Mouse (Mus musculus): ENCODE measurements at regions not wholly inside any gene's neighbourhood (a gene's known extent, or its start where the extent isn't known, plus 50 kb on each side); places are given as distances from the start of the nearest gene placed in this dataset.

DNA sequence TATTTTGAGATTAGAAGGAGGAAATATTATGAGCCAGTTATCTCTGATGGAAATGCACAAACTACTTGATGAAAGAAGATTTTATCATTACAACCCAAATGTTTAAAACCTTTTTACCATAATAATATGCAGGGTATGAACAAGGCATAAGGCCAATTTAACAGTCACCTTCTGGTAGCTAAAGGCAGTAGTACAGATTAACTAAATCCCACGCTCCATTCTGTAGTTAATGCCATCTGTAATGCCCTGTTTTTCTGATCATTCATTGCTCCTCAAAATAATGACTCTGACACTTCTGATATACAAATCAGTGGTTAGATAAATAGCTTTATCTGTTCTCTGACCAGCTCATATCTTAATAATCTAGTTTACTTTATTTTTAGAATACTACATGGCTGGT lies 987.8 kb downstream of the Pcdh7 start:
- Histone ChIP-seq H3K9me3 (replicated peaks) (no peaks in the 10 kb centered on the region), H3K36me3 (no peaks in the 10 kb centered on the region), H3K4me3 (no peak overlapping the region), H3K27ac (no peak overlapping the region), H3K27me3 (ENCODE audit: low read depth, poor library complexity, severe bottlenecking) (no peaks in the 10 kb centered on the region), H3K4me1 (no peaks in the 10 kb centered on the region)
- WGBS, result 92% methylated on average over 1 of the region's 1 CpGs
- DNase-seq (ENCODE audit: low spot score), result no peak

GRCm38 (mm10) chr5:58712381-58712780 lies 994.6 kb downstream of the Pcdh7 start:
- WGBS, result 91% methylated on average over 1 of the region's 1 CpGs

GRCm38 (mm10) chr5:58733366-58733765 lies 1015.6 kb downstream of the Pcdh7 start:
- H3K9me3 ChIP-seq (replicated peaks), result no peaks in the 10 kb centered on the region
- no peak overlapping the region for H3K4me3 ChIP-seq
- H3K36me3 ChIP-seq, result no peaks in the 10 kb centered on the region
- no peak overlapping the region for H3K27ac ChIP-seq
- WGBS, result 91% methylated on average over 3 of the region's 3 CpGs
- no peaks in the 10 kb centered on the region for H3K27me3 ChIP-seq (ENCODE audit: low read depth, poor library complexity, severe bottlenecking)
- H3K4me1 ChIP-seq, result no peaks in the 10 kb centered on the region
- DNase-seq (ENCODE audit: low spot score), result no peak

More at GRCm38 (mm10) chr5:58712381-58712780, 994.6 kb downstream of the Pcdh7 start:
- Histone ChIP-seq H3K4me1 (no peaks in the 10 kb centered on the region), H3K27ac (no peak overlapping the region), H3K9me3 (replicated peaks) (no peaks in the 10 kb centered on the region), H3K36me3 (no peaks in the 10 kb centered on the region), H3K4me3 (no peak overlapping the region), H3K27me3 (ENCODE audit: low read depth, poor library complexity, severe bottlenecking) (no peaks in the 10 kb centered on the region)
- no peak for DNase-seq (ENCODE audit: low spot score)

- 91% methylated on average over 2 of the region's 2 CpGs for WGBS
- no peak for DNase-seq (ENCODE audit: low spot score)
- H3K27me3 ChIP-seq (ENCODE audit: low read depth, poor library complexity, severe bottlenecking), result no peaks in the 10 kb centered on the region
These were observed 1016.2 kb downstream of the Pcdh7 start for GRCm38 (mm10) chr5:58733961-58734360.

DNA sequence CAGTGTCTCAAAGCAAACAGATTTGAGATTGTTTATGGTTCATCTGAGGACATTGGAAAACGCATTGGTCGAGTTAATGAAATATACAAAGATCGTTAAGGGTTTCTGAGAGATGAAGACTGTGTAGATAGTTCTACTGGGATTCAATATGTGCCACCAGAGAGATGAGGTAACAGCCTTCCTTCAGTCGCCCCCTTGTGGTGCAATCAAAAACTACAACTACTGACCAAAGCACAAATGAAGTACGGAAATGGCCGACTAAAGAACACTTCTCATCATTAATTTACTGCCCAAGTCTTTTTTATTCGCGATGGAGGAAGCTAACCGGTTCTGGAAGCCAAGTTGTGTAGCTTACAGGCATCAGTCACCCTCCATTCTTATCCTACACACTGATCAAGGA lies 1018.8 kb downstream of the Pcdh7 start:
- Histone ChIP-seq H3K4me3 (no peak overlapping the region), H3K27me3 (ENCODE audit: low read depth, poor library complexity, severe bottlenecking) (no peaks in the 10 kb centered on the region), H3K27ac (no peak overlapping the region), H3K36me3 (no peaks in the 10 kb centered on the region), H3K9me3 (replicated peaks) (no peaks in the 10 kb centered on the region), H3K4me1 (no peaks in the 10 kb centered on the region)
- DNase-seq (ENCODE audit: low spot score), result peak; percentile 58
- 62% methylated on average over 9 of the region's 9 CpGs for whole genome bisulfite sequencing

More at GRCm38 (mm10) chr5:58733961-58734360, 1016.2 kb downstream of the Pcdh7 start:
- no peak overlapping the region for H3K27ac ChIP-seq
- no peaks in the 10 kb centered on the region for H3K9me3 ChIP-seq (replicated peaks)
- no peak overlapping the region for H3K4me3 ChIP-seq
- H3K36me3 ChIP-seq, result no peaks in the 10 kb centered on the region
- H3K4me1 ChIP-seq, result no peaks in the 10 kb centered on the region

DNA sequence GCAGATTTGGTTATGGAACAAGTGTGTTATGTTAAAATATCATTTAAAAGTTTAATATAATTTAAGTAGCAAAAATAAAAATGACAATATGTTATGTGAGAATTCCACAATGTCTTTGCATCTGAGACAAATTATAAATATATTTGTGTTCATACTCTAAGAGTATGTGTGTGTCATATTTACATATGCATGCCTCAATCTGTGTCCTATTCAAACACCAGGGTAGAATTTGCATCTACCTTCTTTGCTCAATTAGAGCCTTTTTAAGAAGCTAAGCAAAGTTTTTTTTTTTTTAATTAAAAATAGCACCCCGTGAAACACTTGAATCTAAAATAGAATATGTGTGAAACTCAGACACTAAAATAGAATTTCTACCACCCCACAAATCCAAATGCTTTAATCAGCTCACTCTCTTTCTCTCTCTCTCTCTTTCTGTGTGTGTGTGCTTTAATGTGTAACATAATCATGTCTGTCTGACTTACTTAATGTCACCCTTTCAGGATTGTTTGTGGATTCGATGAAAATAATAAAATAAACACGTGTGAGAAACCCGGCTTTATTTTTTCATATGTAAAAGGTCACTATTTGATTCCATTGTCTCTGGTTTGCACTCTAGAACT lies 1019.6 kb downstream of the Pcdh7 start:
- no peak overlapping the region for H3K4me3 ChIP-seq
- H3K4me1 ChIP-seq, result no peaks in the 10 kb centered on the region
- no peaks in the 10 kb centered on the region for H3K27me3 ChIP-seq (ENCODE audit: low read depth, poor library complexity, severe bottlenecking)
- DNase-seq (ENCODE audit: low spot score), result no peak
- no peaks in the 10 kb centered on the region for H3K9me3 ChIP-seq (replicated peaks)
- no peak overlapping the region for H3K27ac ChIP-seq
- 90% methylated on average over 4 of the region's 4 CpGs for whole genome bisulfite sequencing
- H3K36me3 ChIP-seq, result no peaks in the 10 kb centered on the region

GRCm38 (mm10) chr5:58738041-58738440 lies 1020.3 kb downstream of the Pcdh7 start:
- H3K4me3 ChIP-seq, result no peak overlapping the region
- H3K4me1 ChIP-seq, result no peaks in the 10 kb centered on the region
- WGBS, result 89% methylated on average over 4 of the region's 4 CpGs
- no peaks in the 10 kb centered on the region for H3K9me3 ChIP-seq (replicated peaks)
- H3K36me3 ChIP-seq, result no peaks in the 10 kb centered on the region
- DNase-seq (ENCODE audit: low spot score), result no peak
- no peak overlapping the region for H3K27ac ChIP-seq
- no peaks in the 10 kb centered on the region for H3K27me3 ChIP-seq (ENCODE audit: low read depth, poor library complexity, severe bottlenecking)

- H3K9me3 ChIP-seq (replicated peaks), result no peaks in the 10 kb centered on the region
- no peaks in the 10 kb centered on the region for H3K27me3 ChIP-seq (ENCODE audit: low read depth, poor library complexity, severe bottlenecking)
- DNase-seq (ENCODE audit: low spot score), result no peak
- H3K4me3 ChIP-seq, result no peak overlapping the region
- H3K27ac ChIP-seq, result no peak overlapping the region
- WGBS, result 89% methylated on average over 1 of the region's 1 CpGs
- no peaks in the 10 kb centered on the region for H3K4me1 ChIP-seq
- H3K36me3 ChIP-seq, result no peaks in the 10 kb centered on the region
These were observed 1023.0 kb downstream of the Pcdh7 start for GRCm38 (mm10) chr5:58740759-58741158.

- no peak for DNase-seq (ENCODE audit: low spot score)
- WGBS, result 58% methylated on average over 6 of the region's 6 CpGs
- no peaks in the 10 kb centered on the region for H3K27me3 ChIP-seq (ENCODE audit: low read depth, poor library complexity, severe bottlenecking)
These were observed 1029.9 kb downstream of the Pcdh7 start for GRCm38 (mm10) chr5:58747684-58748083.

GRCm38 (mm10) chr5:58751777-58752176 lies 1034.0 kb downstream of the Pcdh7 start:
- WGBS, result 90% methylated on average over 6 of the region's 6 CpGs

More at GRCm38 (mm10) chr5:58747684-58748083, 1029.9 kb downstream of the Pcdh7 start:
- Histone ChIP-seq H3K9me3 (replicated peaks) (no peaks in the 10 kb centered on the region), H3K4me1 (no peaks in the 10 kb centered on the region), H3K36me3 (no peaks in the 10 kb centered on the region), H3K27ac (no peak overlapping the region), H3K4me3 (no peak overlapping the region)

More at GRCm38 (mm10) chr5:58751777-58752176, 1034.0 kb downstream of the Pcdh7 start:
- Histone ChIP-seq H3K27me3 (ENCODE audit: low read depth, poor library complexity, severe bottlenecking) (no peaks in the 10 kb centered on the region), H3K4me1 (no peaks in the 10 kb centered on the region), H3K9me3 (replicated peaks) (no peaks in the 10 kb centered on the region), H3K36me3 (no peaks in the 10 kb centered on the region), H3K27ac (no peak overlapping the region), H3K4me3 (no peak overlapping the region)
- DNase-seq (ENCODE audit: low spot score), result no peak
